Comparison of ENCODE assay signal across 8 mouse cellular contexts in the genomic region with DNA sequence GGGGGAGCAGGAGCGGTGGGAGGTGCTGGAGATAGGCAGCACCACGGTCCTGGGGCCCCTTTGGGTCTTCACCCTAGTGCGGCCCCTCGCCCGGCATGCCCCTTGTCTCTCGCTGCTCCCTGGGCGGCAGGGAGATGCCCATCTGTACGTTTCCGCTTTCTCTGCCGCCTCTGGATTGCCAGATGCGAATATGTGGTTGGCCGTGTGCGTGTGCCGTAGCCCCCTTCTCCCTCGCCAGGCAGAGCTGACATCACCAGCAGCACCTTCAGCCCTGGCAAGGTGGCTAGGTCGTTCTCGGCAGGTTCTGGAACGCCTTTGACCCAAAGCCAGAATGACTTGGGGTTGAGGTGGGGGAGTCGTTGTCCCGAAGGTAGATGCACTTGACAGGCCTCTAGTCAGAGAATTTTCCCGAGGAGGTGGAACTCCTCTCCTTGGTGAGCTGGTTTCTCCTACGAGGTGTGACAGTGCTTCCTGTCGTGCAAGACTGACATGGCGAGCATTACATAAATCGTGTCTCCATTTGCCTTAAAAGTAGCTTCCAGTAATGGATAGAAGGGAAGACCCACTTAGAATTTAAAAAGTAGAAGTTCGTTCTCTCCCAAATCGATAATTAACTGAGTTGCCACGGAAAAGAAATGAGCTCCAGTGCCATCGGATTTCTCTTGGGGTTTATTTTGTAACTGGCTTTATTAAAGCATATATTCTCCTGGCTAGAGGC. TPM values are rescaled to one million over a fixed set of nuclear protein-coding genes. Genes with fewer than 3 reads are reported as not detected.
A peak's percentile ranks its signal among the peaks of the same experiment; 100 is the strongest.
DNase-seq lines count a peak whose midpoint lies in the region; ATAC-seq and TF ChIP-seq lines count a peak whose summit lies in the region.

No protein-coding gene starts in this region.

- H3K4me2 ChIP-seq in forebrain, embryonic 14.5 days (ENCODE audit: low read length), result peak overlapping the region; percentile 95
- H3K4me2 ChIP-seq in limb, embryonic 14.5 days (replicated peaks; ENCODE audit: low read depth, low read length, severe bottlenecking), result peak overlapping the region; percentile 89

- peak overlapping the region; percentile 80 for H3K4me3 ChIP-seq in kidney, adult 2 months (ENCODE audit: insufficient read depth, low read depth, low read length)
- H3K4me3 ChIP-seq in forebrain, embryonic 14.5 days (ENCODE audit: low read depth, low read length), result peak overlapping the region; percentile 99
- peak overlapping the region; percentile 96 for H3K4me3 ChIP-seq in limb, embryonic 14.5 days (replicated peaks; ENCODE audit: low read length)
- H3K4me3 ChIP-seq in olfactory bulb, adult 2 months (ENCODE audit: insufficient read depth, low read depth, low read length), result peak overlapping the region; percentile 94

- H3K9ac ChIP-seq in forebrain, embryonic 14.5 days (ENCODE audit: low read length), result peak overlapping the region; percentile 97
- peak overlapping the region; percentile 84 for H3K9ac ChIP-seq in limb, embryonic 14.5 days (ENCODE audit: low read depth, low read length, severe bottlenecking)

- no peaks in the 10 kb centered on the region for H3K27me3 ChIP-seq in kidney, adult 2 months (replicated peaks; ENCODE audit: control insufficient read depth, insufficient read depth, low read length)
- no peaks in the 10 kb centered on the region for H3K27me3 ChIP-seq in forebrain, embryonic 14.5 days (replicated peaks; ENCODE audit: control insufficient read depth, insufficient read depth, low read length)
- H3K27me3 ChIP-seq in limb, embryonic 14.5 days (ENCODE audit: control insufficient read depth, insufficient read depth, low read length), result no peaks in the 10 kb centered on the region

- 3% methylated on average over 29 of the region's 29 CpGs for WGBS in kidney, adult 2 months
- 6% methylated on average over 29 of the region's 29 CpGs for WGBS in forebrain, embryonic 14.5 days
- 7% methylated on average over 28 of the region's 29 CpGs for WGBS in limb, embryonic 14.5 days
- 1% methylated on average over 29 of the region's 29 CpGs for WGBS in olfactory bulb, adult 2 months

- no peak for TF ChIP-seq CTCF in kidney, adult 2 months (conservative IDR thresholded peaks at IDR 0.05; ENCODE audit: insufficient read depth, insufficient read length, low read depth, low read length)
- TF ChIP-seq CTCF in brain, embryonic 14.5 days (IDR thresholded peaks at IDR 0.05; ENCODE audit: borderline replicate concordance, extremely low read depth, insufficient read depth, insufficient read length), result no peak
- TF ChIP-seq CTCF in olfactory bulb, adult 2 months (IDR thresholded peaks at IDR 0.05; ENCODE audit: insufficient read depth, low read depth, low read length), result no peak

- no peak; the same call in 1 of the 2 replicates for ATAC-seq in forebrain, embryonic 14.5 days
- ATAC-seq in limb, embryonic 14.5 days (ENCODE audit: low FRiP score, low read depth), result no peak

- TF ChIP-seq POLR2A in kidney, adult 2 months (IDR thresholded peaks at IDR 0.05; ENCODE audit: low read depth, low read length), result no peak
- no peak for TF ChIP-seq POLR2A in brain, embryonic 14.5 days (IDR thresholded peaks at IDR 0.05; ENCODE audit: borderline replicate concordance, extremely low read depth, insufficient read depth, insufficient read length, poor library complexity, severe bottlenecking)
- no peak for TF ChIP-seq POLR2A in limb, embryonic 14.5 days (IDR thresholded peaks at IDR 0.05; ENCODE audit: borderline replicate concordance, extremely low read depth, insufficient read depth, insufficient read length)
- TF ChIP-seq POLR2A in olfactory bulb, adult 2 months (IDR thresholded peaks at IDR 0.05; ENCODE audit: insufficient read depth, low read depth, low read length), result no peak

- peaks cover 3% of the 10 kb centered on the region; the same call in 1 of the 2 replicates for H3K4me1 ChIP-seq in kidney, adult 2 months (ENCODE audit: control insufficient read depth, insufficient read depth, low read length)
- peaks cover 22% of the 10 kb centered on the region for H3K4me1 ChIP-seq in forebrain, embryonic 14.5 days (ENCODE audit: control insufficient read depth, insufficient read depth, low read length)
- peaks cover 19% of the 10 kb centered on the region; the same call in 1 of the 2 replicates for H3K4me1 ChIP-seq in limb, embryonic 14.5 days (ENCODE audit: control insufficient read depth, insufficient read depth, low read length)
- peaks cover 18% of the 10 kb centered on the region for H3K4me1 ChIP-seq in olfactory bulb, adult 2 months (ENCODE audit: control insufficient read depth, insufficient read depth, low read length)

- peak; percentile 30 for DNase-seq in kidney, adult 2 months
- no peak for DNase-seq in kidney, postnatal 10 days
- DNase-seq in B cell, adult 2 months, result peak; percentile 63 to 70
- DNase-seq in brain, embryonic 14.5 days (ENCODE audit: low read depth), result peak; percentile 68
- no peak for DNase-seq in forebrain, embryonic 14.5 days (ENCODE audit: low spot score)
- no peak for DNase-seq in limb, embryonic 14.5 days (ENCODE audit: low spot score)
- no peak for DNase-seq in adrenal gland, postnatal 10 days

- H3K36me3 ChIP-seq in kidney, adult 2 months (ENCODE audit: control insufficient read depth, insufficient read depth, low read length), result peaks cover 9% of the 10 kb centered on the region
- H3K36me3 ChIP-seq in forebrain, embryonic 14.5 days (ENCODE audit: control insufficient read depth, insufficient read depth, low read length), result peaks cover 35% of the 10 kb centered on the region
- peaks cover 36% of the 10 kb centered on the region for H3K36me3 ChIP-seq in limb, embryonic 14.5 days (ENCODE audit: control insufficient read depth, insufficient read depth, low read length)

- H3K27ac ChIP-seq in kidney, adult 2 months (ENCODE audit: insufficient read depth, low read depth, low read length), result peak overlapping the region; percentile 66
- peak overlapping the region; percentile 85 for H3K27ac ChIP-seq in forebrain, embryonic 14.5 days (ENCODE audit: low read depth, low read length)
- peak overlapping the region; percentile 84; the same call in 1 of the 2 replicates for H3K27ac ChIP-seq in limb, embryonic 14.5 days (replicated peaks; ENCODE audit: low read depth, low read length)
- peak overlapping the region; percentile 95 for H3K27ac ChIP-seq in olfactory bulb, adult 2 months (ENCODE audit: insufficient read depth, low read depth, low read length)

- no peaks in the 10 kb centered on the region for H3K9me3 ChIP-seq in forebrain, embryonic 14.5 days (replicated peaks; ENCODE audit: control insufficient read depth, low read length)
- H3K9me3 ChIP-seq in limb, embryonic 14.5 days (ENCODE audit: control insufficient read depth, low read length), result no peaks in the 10 kb centered on the region

RNA-seq across cellular contexts. Expression of a gene that starts 1.6 kb away (rescaled TPM):
- polyA plus RNA-seq in kidney, adult 2 months (2012; rRNA removed), result 133 and 185 TPM in 2 replicates
- polyA plus RNA-seq in brain, embryonic 14.5 days (2012; rRNA removed), result 545 and 624 TPM in 2 replicates
- polyA plus RNA-seq in forebrain, embryonic 14.5 days (2014; fragmentation: Nextera tagmentation; extraction: Ambion mirVana), result 2,256 and 2,267 TPM in 2 replicates
- 306 and 318 TPM in 2 replicates for polyA plus RNA-seq in limb, embryonic 14.5 days (2012; rRNA removed)
- polyA plus RNA-seq in limb, embryonic 14.5 days (2014; fragmentation: Nextera tagmentation; extraction: Ambion mirVana), result 1,221 and 1,299 TPM in 2 replicates
- 446 and 787 TPM in 2 replicates for polyA plus RNA-seq in olfactory bulb, adult 2 months (2012; ENCODE audit: insufficient read depth, insufficient read length, low replicate concordance, missing spikeins)
- total RNA-seq in adrenal gland, postnatal 10 days (2021), result 100 to 1,000 TPM; 355 to 389 TPM

RNA-seq across cellular contexts. Expression of a gene that starts 41.4 kb away (rescaled TPM):
- polyA plus RNA-seq in kidney, adult 2 months (2012; rRNA removed), result 8.3 TPM in 2 replicates
- 16.1 and 16.3 TPM in 2 replicates for polyA plus RNA-seq in brain, embryonic 14.5 days (2012; rRNA removed)
- polyA plus RNA-seq in forebrain, embryonic 14.5 days (2014; fragmentation: Nextera tagmentation; extraction: Ambion mirVana), result 12.5 and 13.1 TPM in 2 replicates
- 12.3 and 13.0 TPM in 2 replicates for polyA plus RNA-seq in limb, embryonic 14.5 days (2012; rRNA removed)
- 12.4 and 14.0 TPM in 2 replicates for polyA plus RNA-seq in limb, embryonic 14.5 days (2014; fragmentation: Nextera tagmentation; extraction: Ambion mirVana)
- polyA plus RNA-seq in olfactory bulb, adult 2 months (2012; ENCODE audit: insufficient read depth, insufficient read length, low replicate concordance, missing spikeins), result not detected in 2 replicates
- 10 to 100 TPM; 14.8 to 19.4 TPM for total RNA-seq in adrenal gland, postnatal 10 days (2021)

Comparison
In these comparisons a context has a peak if more than half of its experiments do, and no peak if none do; other contexts are left out.
1. DNase-seq: peak in kidney, adult 2 months (single experiment), B cell, adult 2 months (2 of 2) and brain, embryonic 14.5 days (single experiment); none in kidney, postnatal 10 days (single experiment), forebrain, embryonic 14.5 days (single experiment), limb, embryonic 14.5 days (single experiment) and adrenal gland, postnatal 10 days (single experiment).
2. Peak in every context shown above with its lines, with median percentiles within 50 percentile points of each other: H3K27ac ChIP-seq and H3K4me3 ChIP-seq.